Mouse (Mus musculus) heart, adult 2 months (tissue): ENCODE measurements around the gene Plagl1. TPM values are rescaled to one million over a fixed set of nuclear protein-coding genes. Genes with fewer than 3 reads are reported as not detected.

Experiments
- DNase-seq, 2 experiments: peaks; one replicate each; pipeline ENCODE4 v3.0.0; 2021
- H3K27ac ChIP-seq: fragments of 200-600 bp; 2 replicates; pipeline ENCODE4 v1.8.1; 2022
- H3K27me3 ChIP-seq: fragments of 200-500 bp; 2 replicates; pipeline ENCODE4 v1.6.1; 2012; ENCODE audit warnings: mild to moderate bottlenecking, low read length, inconsistent platforms, mixed read lengths; ENCODE audit not compliant: control insufficient read depth, insufficient read depth
- H3K36me3 ChIP-seq: fragments of 200-500 bp; 2 replicates; pipeline ENCODE4 v1.6.1; 2012; ENCODE audit warnings: low read length, inconsistent platforms; ENCODE audit not compliant: control insufficient read depth, insufficient read depth
- H3K4me1 ChIP-seq: fragments of 200-500 bp; 2 replicates; pipeline ENCODE4 v1.6.1; 2011; ENCODE audit warnings: low read length; ENCODE audit not compliant: control insufficient read depth, insufficient read depth
- H3K4me3 ChIP-seq: fragments of 200-600 bp; 2 replicates; pipeline ENCODE4 v1.8.1; 2022
- H3K79me2 ChIP-seq: fragments of 200-500 bp; replicated peaks from 2 replicates; pipeline ENCODE4 v1.6.1; 2012; ENCODE audit warnings: mild to moderate bottlenecking, inconsistent platforms, low read length, moderate library complexity, mixed read lengths; ENCODE audit not compliant: control insufficient read depth, insufficient read depth
- H3K9ac ChIP-seq: fragments of 200-500 bp; 2 replicates; pipeline ENCODE4 v1.6.1; 2012; ENCODE audit warnings: low read depth, mild to moderate bottlenecking, control low read depth, inconsistent platforms, low read length, mixed read lengths
- CTCF ChIP-seq: fragments of 200-600 bp; IDR thresholded peaks from 2 replicates; pipeline ENCODE4 v1.8.1; 2022; ENCODE audit warnings: antibody characterized with exemption, mild to moderate bottlenecking, moderate library complexity
- EP300 ChIP-seq: fragments of 200-500 bp; IDR thresholded peaks from 2 replicates; pipeline ENCODE4 v1.6.1; 2011; ENCODE audit warnings: low read depth, low read length, control low read depth; ENCODE audit not compliant: insufficient read depth
- POLR2A ChIP-seq: fragments of 200-500 bp; IDR thresholded peaks from 2 replicates; pipeline ENCODE4 v1.6.1; 2011; ENCODE audit warnings: mild to moderate bottlenecking, low read depth, low read length, control low read depth; ENCODE audit not compliant: insufficient read depth
- WGBS: fragments of 180-500 bp; shearing (Covaris S2); methylation state at CpG from one replicate; pipeline ENCODE4 v1.1.7; 2018; 5-methylcytosine and 5-hydroxymethylcytosine counted together
- intact Hi-C: fragments of 180-260 bp; cut with DNase I; formaldehyde crosslinking; loops from one replicate; pipeline ENCODE4 v1.15.1; 2025
- polyA plus RNA-seq: library from polyadenylated mRNA; depleted of rRNA; stranded (reverse); fragments of >200 nt; gene quantifications from 2 replicates; pipeline ENCODE4 v1.2.3, GENCODE M21; 2012
- total RNA-seq, 2 experiments: library from RNA; stranded (reverse); gene quantifications; 2 replicates each; pipeline ENCODE4 v1.2.3; 2021

Gene Plagl1
- total and polyA plus RNA-seq, 3 experiments = 7.8 to 11.3 (median 8.6) TPM

DNA sequence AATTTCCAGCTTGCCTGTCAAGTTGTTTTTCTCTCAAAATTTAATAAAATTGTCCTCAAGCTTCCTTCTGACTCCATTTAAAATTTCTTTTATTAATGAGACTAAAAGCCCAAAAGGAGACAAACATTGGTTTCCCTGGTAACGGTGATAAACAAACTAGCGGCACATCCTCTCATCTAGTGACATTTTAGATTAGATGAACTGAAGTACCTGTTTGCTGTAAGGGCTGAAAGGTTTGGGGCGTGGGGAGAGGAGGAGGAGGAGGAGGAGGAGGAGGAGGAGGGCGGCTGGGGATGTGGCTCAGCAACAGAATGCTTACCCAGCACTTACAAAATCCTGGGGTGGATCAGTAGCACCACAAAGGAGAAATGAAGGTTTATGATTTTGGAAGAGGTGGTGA, 12.5 kb upstream of the Plagl1 start:
- DNase-seq = no peak
- H3K36me3 ChIP-seq = no peaks in the 10 kb centered on the region
- no peaks in the 10 kb centered on the region for H3K27me3 ChIP-seq
- 47% methylated on average over 4 of the region's 4 CpGs for WGBS
- H3K9ac ChIP-seq = no peak overlapping the region
- intact Hi-C loops = no loop called here
- H3K27ac ChIP-seq = no peak overlapping the region
- no peak overlapping the region for H3K4me3 ChIP-seq
- no peaks in the 10 kb centered on the region for H3K79me2 ChIP-seq
- TF ChIP-seq CTCF = no peak
- no peak for TF ChIP-seq POLR2A
- H3K4me1 ChIP-seq = no peaks in the 10 kb centered on the region; the same call in 1 of the 2 replicates

DNA sequence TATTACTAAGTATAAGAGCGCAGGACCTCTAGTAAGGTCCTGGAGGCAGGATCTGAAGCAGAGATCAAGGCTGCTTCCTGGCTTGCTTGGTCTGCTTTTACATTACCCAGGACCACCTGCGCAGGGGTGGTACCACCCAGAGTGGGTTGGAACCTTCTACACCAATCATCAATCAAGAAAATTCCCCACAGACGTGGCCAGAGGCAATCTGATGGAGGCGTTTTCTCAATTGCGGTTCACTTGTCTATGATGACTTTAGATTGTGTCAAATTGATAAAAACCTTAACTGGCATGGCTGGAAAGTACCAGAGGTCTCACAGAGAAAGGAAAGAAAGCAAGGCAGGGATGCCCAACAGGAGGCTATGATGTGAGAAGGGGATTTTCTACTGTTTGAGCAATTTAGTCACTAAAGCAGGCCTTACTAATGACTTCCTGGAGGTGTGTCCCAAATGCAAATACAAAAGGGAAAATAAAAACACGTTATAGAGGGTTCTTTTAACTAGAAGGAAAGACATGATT, 3.4 kb upstream of the Plagl1 start:
- intact Hi-C loops = no loop called here
- H3K27ac ChIP-seq = no peak overlapping the region
- H3K9ac ChIP-seq = no peak overlapping the region
- H3K27me3 ChIP-seq = no peaks in the 10 kb centered on the region
- H3K4me3 ChIP-seq = no peak overlapping the region
- no peak for TF ChIP-seq EP300
- TF ChIP-seq POLR2A = no peak
- TF ChIP-seq CTCF = no peak
- WGBS = 79% methylated on average over 6 of the region's 6 CpGs
- no peaks in the 10 kb centered on the region for H3K79me2 ChIP-seq
- no peaks in the 10 kb centered on the region for H3K36me3 ChIP-seq
- DNase-seq = no peak
- H3K4me1 ChIP-seq = no peaks in the 10 kb centered on the region

DNA sequence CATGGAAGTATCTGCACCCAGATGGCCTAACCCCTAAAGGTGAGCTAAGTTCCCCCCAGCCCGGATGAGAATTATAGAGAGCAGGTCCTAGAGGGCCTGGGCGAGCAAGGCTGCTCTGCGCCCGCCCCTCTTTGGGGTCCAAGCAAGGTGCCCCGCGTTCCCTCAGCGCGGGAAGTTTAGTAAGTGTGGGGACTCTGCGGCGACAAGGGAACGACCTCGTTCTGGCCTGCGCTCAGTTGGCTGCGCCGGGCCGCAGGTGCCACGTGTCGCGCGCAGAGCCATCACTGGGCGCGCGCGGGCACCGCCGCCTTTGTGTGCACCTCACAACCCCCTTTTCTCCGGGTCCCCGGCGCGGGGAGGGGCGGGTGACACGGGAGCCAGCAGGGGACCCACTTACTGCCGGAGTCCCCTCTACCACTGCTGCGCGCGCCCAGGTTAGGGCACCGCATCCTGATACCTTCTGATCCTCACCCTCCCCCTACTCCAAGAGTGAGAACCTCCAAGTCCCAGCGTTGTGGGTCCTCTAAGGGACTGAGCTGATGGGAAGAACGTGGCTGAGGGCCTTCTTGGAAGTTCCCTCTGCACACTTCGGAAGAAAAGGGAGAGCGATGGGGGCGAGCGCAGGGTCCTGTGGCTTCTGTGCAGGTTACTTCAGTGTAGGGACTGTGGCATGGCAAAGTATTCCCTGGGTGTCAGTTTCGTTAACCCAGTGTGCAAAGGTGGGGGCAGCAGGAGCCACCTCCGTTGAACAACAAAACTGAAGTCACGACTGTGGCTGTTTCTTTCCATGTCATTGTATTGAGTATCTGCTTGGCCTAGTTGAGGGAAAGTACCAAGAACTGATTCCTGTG, 742 bp downstream of the Plagl1 start:
- Histone ChIP-seq H3K27ac (no peak overlapping the region), H3K4me3 (no peak overlapping the region), H3K9ac (no peak overlapping the region), H3K27me3 (no peaks in the 10 kb centered on the region), H3K79me2 (no peaks in the 10 kb centered on the region), H3K36me3 (no peaks in the 10 kb centered on the region), H3K4me1 (no peaks in the 10 kb centered on the region)
- TF ChIP-seq EP300 (no peak), POLR2A (no peak), CTCF (no peak)
- DNase-seq = no peak
- intact Hi-C loops = no loop called here
- WGBS = 32% methylated on average over 46 of the region's 46 CpGs

DNA sequence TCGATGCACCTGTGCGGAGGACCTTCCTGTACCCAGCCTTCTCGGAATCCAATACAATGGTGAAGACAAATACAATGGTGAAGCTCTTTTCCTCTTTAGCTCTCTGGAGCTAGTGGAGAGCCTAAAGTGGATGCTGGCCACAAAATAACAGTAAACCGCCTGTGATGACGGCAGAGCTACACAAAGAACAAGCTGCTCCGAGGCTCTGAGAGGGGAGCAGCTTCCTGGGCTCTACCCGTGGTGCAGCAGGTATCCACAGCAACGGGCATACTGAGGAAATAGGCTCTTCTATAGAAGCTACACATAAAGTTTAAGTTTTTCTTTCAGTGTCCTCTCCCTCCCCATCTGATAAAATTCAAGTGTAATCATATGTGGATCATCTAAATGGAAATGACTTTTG, 2.1 kb downstream of the Plagl1 start:
- Histone ChIP-seq H3K4me3 (no peak overlapping the region), H3K9ac (no peak overlapping the region), H3K27ac (no peak overlapping the region), H3K27me3 (no peaks in the 10 kb centered on the region), H3K79me2 (no peaks in the 10 kb centered on the region), H3K4me1 (no peaks in the 10 kb centered on the region), H3K36me3 (no peaks in the 10 kb centered on the region)
- intact Hi-C loops = no loop called here
- WGBS = 57% methylated on average over 8 of the region's 8 CpGs
- no peak for TF ChIP-seq EP300
- TF ChIP-seq CTCF = no peak
- TF ChIP-seq POLR2A = no peak
- no peak for DNase-seq

DNA sequence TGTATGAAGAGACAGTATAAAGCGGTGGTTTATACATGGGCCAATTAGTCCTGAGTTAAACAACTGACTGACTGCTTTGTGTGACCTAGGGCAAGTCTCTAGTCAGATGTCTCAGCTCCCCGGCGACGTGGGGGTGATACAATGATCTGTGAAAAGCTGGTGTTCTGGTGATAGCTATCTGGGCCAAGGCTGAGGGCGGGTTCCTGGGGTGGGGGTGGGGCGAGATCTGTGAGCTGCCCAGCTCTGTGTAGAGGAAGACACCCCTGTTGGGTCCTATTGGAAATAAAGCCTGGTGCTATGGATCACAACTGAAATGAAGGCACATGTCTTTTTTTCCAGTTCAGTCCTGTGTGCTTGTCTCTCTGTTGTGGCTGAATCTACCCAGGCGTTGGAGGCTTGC, 3.2 kb downstream of the Plagl1 start:
- Histone ChIP-seq H3K79me2 (no peaks in the 10 kb centered on the region), H3K9ac (no peak overlapping the region), H3K4me3 (no peak overlapping the region), H3K27me3 (no peaks in the 10 kb centered on the region), H3K36me3 (no peaks in the 10 kb centered on the region), H3K27ac (no peak overlapping the region), H3K4me1 (no peaks in the 10 kb centered on the region)
- 62% methylated on average over 7 of the region's 7 CpGs for WGBS
- no peak for DNase-seq
- intact Hi-C loops = no loop called here
- no peak for TF ChIP-seq EP300
- TF ChIP-seq CTCF = no peak
- no peak for TF ChIP-seq POLR2A

DNA sequence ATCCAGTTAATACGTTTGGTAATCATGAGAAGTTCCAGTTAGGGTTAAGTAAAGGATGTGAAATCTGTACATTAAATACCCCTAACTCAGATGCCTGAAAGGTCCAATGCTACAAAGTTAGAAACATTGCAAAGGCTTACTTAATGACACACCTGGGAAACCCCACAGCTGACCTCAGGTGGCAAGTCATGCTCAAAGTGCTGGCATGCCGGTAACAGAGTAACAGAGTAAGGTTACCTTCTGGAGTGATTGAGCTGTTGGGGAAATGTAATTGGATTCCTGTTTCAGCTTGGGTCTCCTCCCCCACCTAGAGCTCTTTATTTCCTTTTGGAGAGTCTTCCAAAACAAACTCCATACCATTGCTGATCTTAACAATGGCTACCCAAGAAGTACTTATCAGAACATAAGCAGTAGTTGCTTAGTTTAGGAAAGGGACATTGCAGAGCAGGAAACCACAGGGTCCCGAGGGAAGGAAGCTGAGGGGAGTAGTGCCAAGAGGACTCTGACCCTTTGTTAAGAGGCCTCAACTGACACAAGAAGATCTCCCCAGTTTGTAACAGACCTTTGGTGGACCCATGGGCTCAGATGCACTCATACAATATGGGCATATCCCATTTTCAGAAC, 4.9 kb downstream of the Plagl1 start:
- no peak for DNase-seq
- H3K9ac ChIP-seq = no peak overlapping the region
- intact Hi-C loops = no loop called here
- no peak for TF ChIP-seq POLR2A
- no peak for TF ChIP-seq CTCF
- no peak for TF ChIP-seq EP300
- WGBS = 42% methylated on average over 3 of the region's 3 CpGs
- no peaks in the 10 kb centered on the region for H3K27me3 ChIP-seq
- no peak overlapping the region for H3K27ac ChIP-seq
- no peaks in the 10 kb centered on the region for H3K79me2 ChIP-seq
- H3K36me3 ChIP-seq = no peaks in the 10 kb centered on the region
- no peak overlapping the region for H3K4me3 ChIP-seq
- H3K4me1 ChIP-seq = no peaks in the 10 kb centered on the region
